Mouse (Mus musculus) heart, embryonic 13.5 days (tissue): Measurements from ENCODE around the gene 0610009B22Rik. TPM values are rescaled to one million over a fixed set of nuclear protein-coding genes. Genes with fewer than 3 reads are reported as not detected.

Experiments used
- ATAC-seq: fragments of 200-750 bp; cut with Nextera tagmentation; 2 replicates; pipeline ENCODE4 v1.8.0; 2017; ENCODE audit warnings: moderate TSS enrichment; ENCODE audit not compliant: insufficient number of reproducible peaks, low FRiP score, low TSS enrichment; ENCODE audit errors: extremely low read depth
- H3K27ac ChIP-seq: fragments of 300-500 bp; sonication (generic); replicated peaks from 2 replicates; pipeline ENCODE4 v1.5.1; 2015; ENCODE audit warnings: moderate library complexity, mild to moderate bottlenecking, inconsistent platforms
- H3K27me3 ChIP-seq: fragments of 300-500 bp; sonication (generic); replicated peaks from 2 replicates; pipeline ENCODE4 v1.6.1; 2015; ENCODE audit warnings: mild to moderate bottlenecking, inconsistent platforms
- H3K36me3 ChIP-seq: fragments of 300-500 bp; sonication (generic); 2 replicates; pipeline ENCODE4 v1.6.1; 2015; ENCODE audit warnings: mild to moderate bottlenecking, inconsistent platforms
- H3K4me1 ChIP-seq: fragments of 300-500 bp; sonication (generic); 2 replicates; pipeline ENCODE4 v1.6.1; 2015; ENCODE audit warnings: inconsistent platforms
- H3K4me2 ChIP-seq: fragments of 300-500 bp; sonication (generic); 2 replicates; pipeline ENCODE4 v1.6.1; 2015; ENCODE audit warnings: inconsistent platforms, mild to moderate bottlenecking, moderate library complexity
- H3K4me3 ChIP-seq: fragments of 300-500 bp; sonication (generic); 2 replicates; pipeline ENCODE4 v1.5.1; 2015; ENCODE audit warnings: moderate library complexity, mild to moderate bottlenecking, inconsistent platforms
- H3K9ac ChIP-seq: fragments of 300-500 bp; sonication (generic); 2 replicates; pipeline ENCODE4 v1.6.1; 2015; ENCODE audit warnings: inconsistent platforms, mild to moderate bottlenecking, moderate library complexity
- H3K9me3 ChIP-seq: fragments of 300-500 bp; sonication (generic); 2 replicates; pipeline ENCODE4 v1.6.1; 2016; ENCODE audit warnings: inconsistent platforms
- WGBS: fragments of 180-500 bp; shearing (Covaris S2); methylation state at CpG from one replicate; pipeline ENCODE4 v1.1.7; 2015; ENCODE audit warnings: mixed read lengths; 5-methylcytosine and 5-hydroxymethylcytosine counted together
- polyA plus RNA-seq: library from polyadenylated mRNA; unstranded; fragments of >200 nt; fragmentation: Nextera tagmentation; extraction: Ambion mirVana; gene quantifications from 2 replicates; pipeline ENCODE4 v1.2.1, GENCODE M21; 2015

Gene 0610009B22Rik
- polyA plus RNA-seq, 1 experiment from 2014 or later = 60.8 TPM

GRCm38 (mm10) chr11:51658705-51659104 is 30.0 kb downstream of the 0610009B22Rik start:
- WGBS = 58% methylated on average over 6 of the region's 6 CpGs
- H3K4me3 ChIP-seq = no peak overlapping the region
- no peaks in the 10 kb centered on the region for H3K36me3 ChIP-seq
- H3K9ac ChIP-seq = 0 out of 2 replicates have a peak overlapping the region, but pooled peaks have one; percentile 16
- ATAC-seq = no peak
- H3K9me3 ChIP-seq = no peaks in the 10 kb centered on the region
- H3K4me2 ChIP-seq = no peak overlapping the region
- H3K27ac ChIP-seq = no peak overlapping the region
- peaks cover 12% of the 10 kb centered on the region; the same call in 1 of the 2 replicates for H3K4me1 ChIP-seq
- H3K27me3 ChIP-seq = no peaks in the 10 kb centered on the region

DNA sequence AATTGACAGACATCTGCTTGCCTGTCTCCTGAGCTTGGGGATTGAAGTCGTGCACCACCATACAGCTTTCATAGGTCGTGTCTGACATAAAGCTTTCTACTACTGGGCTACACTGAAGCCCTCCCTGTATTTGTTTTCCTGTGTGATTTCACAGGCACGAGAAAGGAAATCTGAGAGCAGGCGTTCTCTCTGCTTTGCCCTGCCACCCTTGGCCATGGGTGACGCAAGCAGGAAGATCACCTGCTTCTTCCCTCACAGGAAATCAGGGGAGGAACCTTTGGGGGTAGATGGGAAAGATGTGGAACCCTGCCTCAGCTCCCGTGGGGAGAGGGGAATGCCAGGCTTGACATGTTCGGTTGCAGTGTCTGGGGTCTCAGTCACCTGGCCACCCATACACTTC is 30.4 kb downstream of the 0610009B22Rik start:
- no peak overlapping the region for H3K9ac ChIP-seq

DNA sequence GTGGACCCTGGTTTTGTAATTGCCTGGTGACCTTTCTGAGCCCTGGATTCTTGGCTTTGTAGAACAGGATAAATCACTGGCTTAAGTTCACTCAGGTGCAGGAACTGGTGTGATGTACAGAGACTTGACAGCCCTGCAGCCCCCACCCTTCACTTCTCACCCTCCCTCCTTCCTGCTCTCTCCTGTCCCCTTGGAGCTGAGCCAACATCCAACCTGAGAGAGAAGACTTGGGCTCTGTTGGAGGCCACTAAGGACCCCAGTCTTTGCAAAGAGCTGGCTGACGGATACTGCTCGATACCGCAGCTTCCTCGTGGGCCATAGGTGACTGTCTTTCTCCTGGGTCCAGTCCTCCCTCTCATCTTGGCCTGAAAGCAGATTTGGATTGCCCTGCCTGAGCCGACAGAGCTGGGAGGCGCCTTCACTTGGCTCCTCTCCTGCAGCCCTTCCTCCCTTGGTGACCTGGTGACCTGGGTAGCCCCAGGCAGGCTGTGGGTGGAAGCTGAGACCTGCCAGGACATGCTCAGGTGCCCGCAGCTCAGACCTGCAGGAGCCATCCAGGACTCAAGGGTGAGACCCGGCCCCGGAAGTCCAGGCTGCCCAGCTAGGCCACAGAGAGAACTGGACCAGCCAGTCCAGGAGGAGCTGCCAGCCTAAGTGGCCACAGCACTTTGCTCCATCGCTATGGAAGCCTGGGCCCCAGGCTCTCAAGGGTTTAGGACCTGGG is 31.7 kb downstream of the 0610009B22Rik start:
- no peaks in the 10 kb centered on the region; the same call in 1 of the 2 replicates for H3K27me3 ChIP-seq
- no peak for ATAC-seq
- no peaks in the 10 kb centered on the region for H3K9me3 ChIP-seq
- H3K4me2 ChIP-seq = no peak overlapping the region
- H3K4me3 ChIP-seq = no peak overlapping the region
- H3K4me1 ChIP-seq = peaks cover 12% of the 10 kb centered on the region; the same call in 1 of the 2 replicates
- H3K27ac ChIP-seq = no peak overlapping the region
- H3K9ac ChIP-seq = no peak overlapping the region
- H3K36me3 ChIP-seq = no peaks in the 10 kb centered on the region
- 79% methylated on average over 10 of the region's 10 CpGs for WGBS

More for the DNA sequence above, 30.4 kb downstream of the 0610009B22Rik start:
- Histone ChIP-seq H3K36me3 (no peaks in the 10 kb centered on the region), H3K9me3 (no peaks in the 10 kb centered on the region), H3K4me2 (no peak overlapping the region), H3K4me1 (peaks cover 12% of the 10 kb centered on the region; the same call in 1 of the 2 replicates), H3K27ac (no peak overlapping the region), H3K27me3 (no peaks in the 10 kb centered on the region), H3K4me3 (no peak overlapping the region)
- WGBS = 48% methylated on average over 7 of the region's 7 CpGs
- ATAC-seq = no peak

GRCm38 (mm10) chr11:51654891-51655290 is 33.8 kb downstream of the 0610009B22Rik start:
- no peaks in the 10 kb centered on the region for H3K9me3 ChIP-seq
- no peak overlapping the region for H3K27ac ChIP-seq
- H3K9ac ChIP-seq = no peak overlapping the region
- no peak overlapping the region for H3K4me3 ChIP-seq
- no peak for ATAC-seq
- H3K4me1 ChIP-seq = peaks cover 16% of the 10 kb centered on the region
- no peaks in the 10 kb centered on the region for H3K36me3 ChIP-seq
- H3K4me2 ChIP-seq = no peak overlapping the region
- WGBS = 87% methylated on average over 3 of the region's 3 CpGs
- peaks cover 4% of the 10 kb centered on the region for H3K27me3 ChIP-seq

- Histone ChIP-seq H3K27ac (no peak overlapping the region), H3K4me2 (no peak overlapping the region), H3K9ac (no peak overlapping the region), H3K4me3 (no peak overlapping the region), H3K4me1 (peaks cover 22% of the 10 kb centered on the region), H3K27me3 (peaks cover 14% of the 10 kb centered on the region), H3K36me3 (no peaks in the 10 kb centered on the region), H3K9me3 (no peaks in the 10 kb centered on the region)
- no peak for ATAC-seq
- 77% methylated on average over 6 of the region's 6 CpGs for whole genome bisulfite sequencing
Observed at GRCm38 (mm10) chr11:51653736-51654135, 34.9 kb downstream of the 0610009B22Rik start.

- ATAC-seq = no peak
- 84% methylated on average over 4 of the region's 4 CpGs for WGBS
- no peaks in the 10 kb centered on the region for H3K36me3 ChIP-seq
- H3K4me3 ChIP-seq = no peak overlapping the region
- no peak overlapping the region for H3K4me2 ChIP-seq
- no peak overlapping the region for H3K27ac ChIP-seq
- peaks cover 14% of the 10 kb centered on the region for H3K27me3 ChIP-seq
- no peak overlapping the region for H3K9ac ChIP-seq
- H3K4me1 ChIP-seq = peaks cover 21% of the 10 kb centered on the region
- no peaks in the 10 kb centered on the region for H3K9me3 ChIP-seq
Observed at GRCm38 (mm10) chr11:51652889-51653418, 35.7 kb downstream of the 0610009B22Rik start.

DNA sequence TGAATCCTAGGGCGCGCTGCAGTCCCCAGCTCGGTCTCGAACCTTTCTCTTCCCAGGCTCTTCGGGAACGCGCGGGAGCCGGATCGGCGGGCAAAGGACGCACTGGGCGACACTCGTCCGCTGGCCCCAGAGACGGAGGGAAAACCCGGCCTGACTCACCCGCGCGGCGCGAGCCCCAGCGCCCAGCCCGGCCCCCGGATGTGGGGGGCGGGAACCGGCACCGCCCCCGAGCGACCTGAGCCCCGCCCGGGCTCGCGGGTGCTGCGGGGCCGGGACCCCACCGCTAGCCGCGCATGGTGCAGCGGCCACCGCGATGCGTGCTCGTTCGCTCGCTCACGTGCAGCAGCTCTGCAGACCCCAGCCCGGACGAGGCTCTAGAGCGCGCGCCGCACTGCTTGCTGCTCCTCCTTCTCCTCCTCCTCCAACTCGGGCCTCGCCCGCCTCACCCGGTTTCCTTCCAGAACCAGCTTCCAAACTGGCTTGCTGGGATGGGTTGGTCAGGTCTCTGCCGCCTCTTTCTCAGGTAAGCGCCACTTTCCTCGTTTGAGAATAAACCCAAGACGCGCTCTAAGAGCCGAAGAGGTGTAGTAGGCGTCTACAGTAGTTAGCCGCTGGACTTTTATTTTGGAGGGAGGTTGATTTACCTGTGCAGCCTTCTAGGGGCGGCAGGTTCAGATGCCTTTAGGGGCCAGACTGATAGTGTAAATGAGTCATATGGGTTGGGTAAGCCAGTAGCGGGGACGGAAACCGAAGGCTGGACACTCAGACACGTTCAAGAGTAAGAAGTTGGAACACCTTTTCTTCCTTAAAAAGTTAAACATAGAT is 37.8 kb downstream of the 0610009B22Rik start, which contains the start of the genes N4bp3 and D930048N14Rik:
N4bp3 (minus strand) TSS at position 152 of the 825 bp plus-strand sequence.
D930048N14Rik (plus strand) TSS at position 264 of the 825 bp plus-strand sequence.
- H3K36me3 ChIP-seq = no peaks in the 10 kb centered on the region
- peaks cover 30% of the 10 kb centered on the region for H3K4me1 ChIP-seq
- WGBS = 2% methylated on average over 70 of the region's 70 CpGs
- H3K4me3 ChIP-seq = peak within 1 kb of the TSS; percentile 65
- H3K27me3 ChIP-seq = peaks cover 16% of the 10 kb centered on the region
- H3K27ac ChIP-seq = peak within 1 kb of the TSS; percentile 20; the same call in 1 of the 2 replicates
- peak within 1 kb of the TSS; percentile 84 for H3K9ac ChIP-seq
- ATAC-seq = peak; percentile 53; the same call in 1 of the 2 replicates
- peak within 1 kb of the TSS; percentile 77 for H3K4me2 ChIP-seq
- H3K9me3 ChIP-seq = no peaks in the 10 kb centered on the region

DNA sequence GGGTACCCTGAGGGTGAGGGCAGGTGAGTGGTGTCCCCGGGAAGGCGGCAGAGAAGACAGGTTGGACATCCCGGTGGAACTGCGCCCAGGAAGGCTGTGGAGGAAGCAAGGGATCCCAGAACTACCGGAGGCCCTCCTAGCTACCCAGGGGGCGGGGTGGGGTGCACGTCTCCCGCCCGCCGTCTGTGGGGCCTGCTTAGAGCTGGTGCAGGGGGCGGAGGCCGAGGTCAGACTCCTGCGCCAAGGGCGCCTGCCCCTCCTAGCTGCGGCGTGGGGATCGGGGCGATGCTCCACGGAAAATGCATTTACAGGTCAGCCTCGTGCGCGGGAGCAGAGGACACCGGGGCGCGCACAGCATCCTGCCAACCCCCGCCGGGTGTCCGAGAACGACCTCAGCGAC is 38.4 kb downstream of the 0610009B22Rik start:
- Histone ChIP-seq H3K4me2 (peak overlapping the region; percentile 77), H3K36me3 (peaks cover 4% of the 10 kb centered on the region), H3K9ac (peak overlapping the region; percentile 84), H3K9me3 (no peaks in the 10 kb centered on the region), H3K27ac (no peak overlapping the region), H3K4me1 (peaks cover 34% of the 10 kb centered on the region), H3K4me3 (peak overlapping the region; percentile 65), H3K27me3 (peaks cover 21% of the 10 kb centered on the region)
- ATAC-seq = no peak
- WGBS = under 1% methylated on average over 27 of the region's 30 CpGs

DNA sequence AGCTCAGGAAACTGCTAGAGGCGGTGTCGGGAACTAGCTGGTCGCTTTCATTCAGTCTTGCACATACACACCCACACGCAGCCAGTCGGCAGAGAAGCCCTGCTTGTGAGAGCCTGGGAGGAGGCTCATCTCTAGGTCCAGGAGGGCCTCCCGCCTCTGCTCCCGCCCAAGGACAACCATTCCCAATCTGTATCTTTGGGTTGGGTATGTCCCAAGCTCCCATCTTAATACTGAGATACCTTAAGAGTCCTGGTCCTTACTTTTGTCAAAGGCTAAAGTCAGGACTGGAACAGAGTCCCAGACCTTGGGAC is 38.8 kb downstream of the 0610009B22Rik start:
- H3K4me3 ChIP-seq = peak overlapping the region; percentile 65
- H3K4me2 ChIP-seq = peak overlapping the region; percentile 77
- peaks cover 34% of the 10 kb centered on the region for H3K4me1 ChIP-seq
- H3K27ac ChIP-seq = peak overlapping the region; percentile 20; the same call in 1 of the 2 replicates
- no peaks in the 10 kb centered on the region for H3K9me3 ChIP-seq
- H3K36me3 ChIP-seq = peaks cover 7% of the 10 kb centered on the region
- peaks cover 24% of the 10 kb centered on the region for H3K27me3 ChIP-seq
- ATAC-seq = no peak
- 6% methylated on average over 7 of the region's 7 CpGs for WGBS
- H3K9ac ChIP-seq = peak overlapping the region; percentile 84

GRCm38 (mm10) chr11:51649111-51649888 is 39.4 kb downstream of the 0610009B22Rik start:
- Histone ChIP-seq H3K36me3 (peaks cover 13% of the 10 kb centered on the region), H3K4me3 (peak overlapping the region; percentile 65), H3K4me2 (peak overlapping the region; percentile 77), H3K9me3 (no peaks in the 10 kb centered on the region), H3K27me3 (peaks cover 30% of the 10 kb centered on the region), H3K9ac (peak overlapping the region; percentile 84), H3K4me1 (peaks cover 34% of the 10 kb centered on the region), H3K27ac (peak overlapping the region; percentile 28; the same call in 1 of the 2 replicates)
- 30% methylated on average over 11 of the region's 11 CpGs for WGBS
- ATAC-seq = no peak
